Mouse (Mus musculus) liver, adult 2 months (tissue): ENCODE measurements at regions not wholly inside any gene's neighbourhood (a gene's known extent, or its start where the extent isn't known, plus 50 kb on each side); places are given as distances from the start of the nearest gene placed in this dataset.

ENCODE experiments used
- CTCF ChIP-seq: fragments of 200-500 bp; IDR thresholded peaks from 2 replicates; pipeline ENCODE4 v1.5.1; 2011; ENCODE audit warnings: low read depth, low read length, control low read depth
- POLR2A ChIP-seq: fragments of 200-500 bp; IDR thresholded peaks from 2 replicates; pipeline ENCODE4 v1.6.1; 2011; ENCODE audit warnings: low read length, control low read depth; ENCODE audit not compliant: insufficient read depth; ENCODE audit errors: extremely low read depth

- TF ChIP-seq POLR2A (no peak), CTCF (no peak)
Measured at GRCm38 (mm10) chr14:87344540-87344939, 71.9 kb upstream of the Tdrd3 start.
